Mouse (Mus musculus) limb, embryonic 14.5 days (tissue): ENCODE data around the gene Ppcdc. TPM values are rescaled to one million over a fixed set of nuclear protein-coding genes. Genes with fewer than 3 reads are reported as not detected.

Experiments
- ATAC-seq: fragments of 200-750 bp; cut with Nextera tagmentation; 2 replicates; pipeline ENCODE4 v1.8.0; 2017; ENCODE audit warnings: low read depth, moderate number of reproducible peaks, moderate TSS enrichment; ENCODE audit not compliant: low FRiP score
- DNase-seq: peaks from one replicate; pipeline ENCODE4 v3.0.0-alpha.2; 2015; ENCODE audit warnings: low spot score
- H3K27ac ChIP-seq: fragments of 300-500 bp; sonication (generic); replicated peaks from 2 replicates; pipeline ENCODE4 v1.5.1; 2014; ENCODE audit warnings: low read depth, mild to moderate bottlenecking, low read length, moderate library complexity, mixed read lengths
- H3K27me3 ChIP-seq: fragments of 300-500 bp; sonication (generic); 2 replicates; pipeline ENCODE4 v1.6.1; 2014; ENCODE audit warnings: low read length, mixed read lengths; ENCODE audit not compliant: control insufficient read depth, insufficient read depth
- H3K36me3 ChIP-seq: fragments of 300-500 bp; sonication (generic); 2 replicates; pipeline ENCODE4 v1.6.1; 2014; ENCODE audit warnings: mild to moderate bottlenecking, low read length, moderate library complexity, mixed read lengths; ENCODE audit not compliant: control insufficient read depth, insufficient read depth
- H3K4me1 ChIP-seq: fragments of 300-500 bp; sonication (generic); 2 replicates; pipeline ENCODE4 v1.6.1; 2014; ENCODE audit warnings: antibody characterized with exemption, low read length, mixed read lengths; ENCODE audit not compliant: control insufficient read depth, insufficient read depth
- H3K4me2 ChIP-seq: fragments of 300-500 bp; sonication (generic); replicated peaks from 2 replicates; pipeline ENCODE4 v1.6.1; 2014; ENCODE audit warnings: low read depth, mild to moderate bottlenecking, low read length, moderate library complexity; ENCODE audit not compliant: severe bottlenecking
- H3K4me3 ChIP-seq: fragments of 300-500 bp; sonication (generic); replicated peaks from 2 replicates; pipeline ENCODE4 v1.5.1; 2014; ENCODE audit warnings: low read length
- H3K9ac ChIP-seq: fragments of 300-500 bp; sonication (generic); 2 replicates; pipeline ENCODE4 v1.6.1; 2014; ENCODE audit warnings: mild to moderate bottlenecking, low read depth, low read length, moderate library complexity; ENCODE audit not compliant: severe bottlenecking
- H3K9me3 ChIP-seq: fragments of 300-500 bp; sonication (generic); 2 replicates; pipeline ENCODE4 v1.6.1; 2016; ENCODE audit warnings: low read length; ENCODE audit not compliant: control insufficient read depth
- POLR2A ChIP-seq: fragments of 200-500 bp; IDR thresholded peaks from 2 replicates; pipeline ENCODE4 v1.8.0; 2012; ENCODE audit warnings: inconsistent platforms, mild to moderate bottlenecking, moderate library complexity, borderline replicate concordance; ENCODE audit not compliant: insufficient read depth, insufficient read length; ENCODE audit errors: extremely low read depth
- WGBS: fragments of 180-500 bp; shearing (Covaris S2); extraction: QIAGEN DNeasy Blood & Tissue Kit; methylation state at CpG from one replicate; pipeline ENCODE4 v1.1.7; 2014; 5-methylcytosine and 5-hydroxymethylcytosine counted together
- polyA plus RNA-seq, 2 experiments: library from polyadenylated mRNA; depleted of rRNA in 1 of 2; stranded (reverse) in 1 of 2; unstranded in 1 of 2; fragments of >200 nt; fragmentation: Nextera tagmentation in 1 of 2; extraction: Ambion mirVana in 1 of 2; gene quantifications; 2 replicates each; pipeline versions ENCODE4 v1.2.1 to v1.2.3; 2012 to 2014

Ppcdc gene
- polyA plus RNA-seq, 2 experiments = 22.1 to 32.1 TPM

DNA sequence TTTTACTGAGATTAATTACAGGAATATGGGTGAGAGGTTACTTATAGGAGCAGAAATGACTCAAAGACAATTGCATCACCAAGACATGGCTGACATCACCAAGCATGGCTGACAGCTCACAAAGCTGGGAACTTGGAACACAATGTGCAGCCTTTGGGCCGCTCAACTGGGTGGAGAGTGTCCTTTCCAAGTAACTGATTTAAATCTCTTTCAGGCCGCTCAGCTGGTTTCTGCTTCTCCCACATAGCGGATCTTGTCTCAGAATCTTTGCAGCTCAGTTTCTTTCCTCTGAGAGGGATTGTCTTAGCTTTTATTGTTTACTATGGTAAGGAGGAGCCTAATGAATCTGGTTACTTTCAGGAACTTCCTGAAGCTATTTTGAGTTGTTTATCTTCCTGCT lies 49.1 kb downstream of the Ppcdc start:
- no peaks in the 10 kb centered on the region for H3K4me1 ChIP-seq
- ATAC-seq (no peak), DNase-seq (no peak)
- no peak overlapping the region for H3K4me3 ChIP-seq
- no peaks in the 10 kb centered on the region for H3K36me3 ChIP-seq
- TF ChIP-seq POLR2A = no peak
- H3K9me3 ChIP-seq = no peaks in the 10 kb centered on the region
- WGBS = 92% methylated on average over 3 of the region's 3 CpGs
- H3K9ac ChIP-seq = no peak overlapping the region
- H3K27ac ChIP-seq = no peak overlapping the region
- no peak overlapping the region for H3K4me2 ChIP-seq
- no peaks in the 10 kb centered on the region for H3K27me3 ChIP-seq

DNA sequence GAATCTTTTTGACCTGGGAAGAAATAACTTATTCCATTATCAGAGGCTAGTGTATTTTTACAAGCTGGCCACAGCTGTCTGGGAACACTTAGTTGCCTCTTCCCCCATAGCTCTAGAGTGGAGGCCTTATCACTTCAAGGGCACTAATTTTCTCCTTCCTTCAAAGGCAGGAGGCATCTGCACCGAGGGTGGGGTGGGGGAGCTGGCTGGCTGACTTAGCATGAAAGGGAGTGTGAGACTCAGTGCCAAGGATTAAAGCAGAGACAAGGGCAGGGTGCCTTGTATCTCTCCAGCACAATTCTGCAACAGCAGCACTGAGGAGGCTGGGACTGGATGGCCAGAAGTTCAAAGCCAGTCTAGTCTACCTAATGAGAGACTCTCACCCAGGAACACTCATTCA lies 50.8 kb downstream of the Ppcdc start:
- Histone ChIP-seq H3K27ac (no peak overlapping the region), H3K9ac (no peak overlapping the region), H3K9me3 (no peaks in the 10 kb centered on the region), H3K27me3 (no peaks in the 10 kb centered on the region), H3K4me1 (no peaks in the 10 kb centered on the region), H3K4me2 (no peak overlapping the region), H3K4me3 (no peak overlapping the region), H3K36me3 (no peaks in the 10 kb centered on the region)
- ATAC-seq (no peak), DNase-seq (no peak)
- 4% methylated on average over 1 of the region's 1 CpGs for WGBS
- TF ChIP-seq POLR2A = no peak

DNA sequence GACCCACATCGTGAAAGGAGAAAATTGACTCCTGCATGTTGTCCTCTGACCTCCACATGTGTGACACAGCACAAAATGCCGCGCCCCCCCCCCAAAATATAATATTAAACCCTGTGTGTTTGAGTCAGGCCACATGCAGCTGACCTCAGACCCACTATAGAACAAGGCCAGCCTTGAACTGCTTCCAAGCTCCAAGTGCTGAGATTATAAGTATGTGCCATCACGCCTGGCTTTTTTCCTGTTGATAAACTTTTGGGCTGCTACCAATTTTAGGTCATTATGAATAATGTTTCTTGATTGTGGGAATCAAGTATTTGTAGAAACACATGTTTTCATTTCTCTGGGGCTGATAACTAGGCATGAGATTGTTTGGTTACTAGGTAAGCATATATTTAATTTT lies 53.0 kb downstream of the Ppcdc start:
- Histone ChIP-seq H3K27me3 (no peaks in the 10 kb centered on the region), H3K9ac (no peak overlapping the region), H3K4me1 (no peaks in the 10 kb centered on the region), H3K36me3 (no peaks in the 10 kb centered on the region), H3K4me2 (no peak overlapping the region), H3K9me3 (no peaks in the 10 kb centered on the region), H3K4me3 (no peak overlapping the region), H3K27ac (no peak overlapping the region)
- TF ChIP-seq POLR2A = no peak
- WGBS = 87% methylated on average over 4 of the region's 4 CpGs
- no peak for ATAC-seq
- no peak for DNase-seq

DNA sequence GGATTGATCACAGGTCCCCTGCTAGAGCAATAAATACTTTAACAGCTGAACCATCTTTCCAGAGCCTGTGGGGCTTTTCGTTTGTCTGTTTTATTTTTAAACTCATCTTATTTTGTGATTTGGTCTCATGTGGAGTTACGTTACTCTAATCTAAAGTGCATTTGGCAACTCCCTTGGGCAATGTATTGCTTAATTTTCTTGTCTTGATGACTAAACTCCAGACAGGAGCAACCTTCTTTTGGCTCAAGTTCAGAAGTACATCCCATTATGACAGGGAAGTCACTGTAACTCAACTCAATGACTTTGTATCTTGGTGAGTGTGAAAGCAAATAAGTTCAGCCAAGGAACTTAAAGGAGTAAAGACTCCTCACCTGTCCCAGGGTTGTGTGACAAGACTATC lies 55.3 kb downstream of the Ppcdc start:
- H3K9ac ChIP-seq = no peak overlapping the region
- H3K4me2 ChIP-seq = no peak overlapping the region
- DNase-seq = no peak
- H3K4me3 ChIP-seq = no peak overlapping the region
- no peaks in the 10 kb centered on the region for H3K36me3 ChIP-seq
- no peaks in the 10 kb centered on the region for H3K4me1 ChIP-seq
- H3K27me3 ChIP-seq = no peaks in the 10 kb centered on the region
- TF ChIP-seq POLR2A = no peak
- 47% methylated on average over 2 of the region's 2 CpGs for WGBS
- no peaks in the 10 kb centered on the region for H3K9me3 ChIP-seq
- no peak overlapping the region for H3K27ac ChIP-seq
- no peak for ATAC-seq

DNA sequence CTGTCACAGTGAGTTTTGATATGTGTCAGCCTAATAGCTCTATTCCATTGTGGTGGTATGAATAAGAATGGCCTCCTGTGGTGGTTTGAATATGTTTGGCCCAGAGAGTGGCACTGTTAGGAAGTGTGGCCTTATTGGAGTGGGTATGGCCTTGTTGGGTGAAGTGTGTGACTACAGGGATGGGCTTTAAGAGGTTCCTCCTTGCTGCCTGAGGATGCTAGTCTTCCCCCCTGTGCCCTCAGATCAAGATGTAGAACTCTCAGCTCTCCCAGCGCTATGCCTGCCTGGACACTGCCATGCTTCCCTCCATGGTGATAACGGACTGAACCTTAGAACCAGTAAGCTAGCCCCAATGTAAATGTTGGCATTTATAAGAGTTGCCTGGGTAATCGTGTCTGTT lies 78.9 kb downstream of the Ppcdc start:
- Histone ChIP-seq H3K9ac (no peak overlapping the region), H3K9me3 (no peaks in the 10 kb centered on the region), H3K4me2 (no peak overlapping the region), H3K4me3 (no peak overlapping the region), H3K36me3 (no peaks in the 10 kb centered on the region), H3K27ac (no peak overlapping the region), H3K27me3 (no peaks in the 10 kb centered on the region), H3K4me1 (no peaks in the 10 kb centered on the region)
- TF ChIP-seq POLR2A = no peak
- WGBS = 90% methylated on average over 3 of the region's 3 CpGs
- DNase-seq (no peak), ATAC-seq (no peak)

DNA sequence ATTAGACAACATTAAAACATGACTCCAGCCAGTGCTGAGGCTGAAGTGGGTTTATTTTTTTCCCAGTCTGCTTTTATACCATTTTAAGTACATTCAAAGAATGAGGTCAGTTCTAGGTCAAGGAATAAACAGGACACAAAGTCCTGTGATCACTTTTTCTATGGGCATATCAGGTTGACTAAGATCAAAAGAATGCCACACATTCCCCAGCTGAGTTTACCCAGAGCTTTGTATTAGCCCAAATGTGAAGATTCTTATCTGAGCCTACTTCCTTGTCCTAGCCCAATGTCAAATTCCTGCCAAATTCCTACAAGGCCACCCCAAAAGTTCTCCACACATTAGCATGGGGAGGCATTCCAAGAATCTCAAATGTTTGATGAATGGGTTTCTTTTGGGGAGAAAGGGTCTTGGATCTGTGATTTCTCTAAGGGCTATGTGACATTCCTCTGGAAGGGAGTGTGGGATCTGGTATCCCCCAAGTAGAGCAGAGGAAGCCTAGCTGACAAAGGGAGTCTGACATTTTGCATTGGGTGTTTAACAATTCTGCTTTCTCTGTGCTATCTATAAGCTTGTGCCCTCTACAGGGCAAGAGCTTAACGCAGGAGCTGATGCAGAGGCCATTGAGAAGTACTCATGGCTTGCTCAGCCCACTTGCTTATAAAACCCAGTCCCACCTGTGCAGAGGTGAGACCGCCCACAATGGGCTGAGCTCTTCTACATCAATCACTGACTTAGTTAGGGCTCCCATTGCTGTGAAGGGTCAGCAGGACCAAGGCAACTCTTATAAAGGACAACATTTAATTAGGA lies 85.3 kb downstream of the Ppcdc start:
- no peak overlapping the region for H3K9ac ChIP-seq
- no peak overlapping the region for H3K27ac ChIP-seq
- no peaks in the 10 kb centered on the region for H3K4me1 ChIP-seq
- H3K4me3 ChIP-seq = no peak overlapping the region
- no peak for DNase-seq
- no peaks in the 10 kb centered on the region for H3K9me3 ChIP-seq
- no peak for TF ChIP-seq POLR2A
- H3K4me2 ChIP-seq = no peak overlapping the region
- no peak for ATAC-seq
- H3K36me3 ChIP-seq = no peaks in the 10 kb centered on the region
- WGBS = 72% methylated on average over 2 of the region's 2 CpGs
- no peaks in the 10 kb centered on the region for H3K27me3 ChIP-seq
